Mouse (Mus musculus): ENCODE results near the gene Gm4836. TPM values are rescaled to one million over a fixed set of nuclear protein-coding genes. Genes with fewer than 3 reads are reported as not detected.
"Not testable (repeated sequence)": the region's sequence is repeated elsewhere in the genome, so short reads cannot be mapped to it uniquely, and the experiment has no call there.

Gene Gm4836
- not detected for total RNA-seq (2021)
- long read RNA-seq, experiment 1 = 0 reads
- long read RNA-seq, experiment 2 = 0 reads

DNA sequence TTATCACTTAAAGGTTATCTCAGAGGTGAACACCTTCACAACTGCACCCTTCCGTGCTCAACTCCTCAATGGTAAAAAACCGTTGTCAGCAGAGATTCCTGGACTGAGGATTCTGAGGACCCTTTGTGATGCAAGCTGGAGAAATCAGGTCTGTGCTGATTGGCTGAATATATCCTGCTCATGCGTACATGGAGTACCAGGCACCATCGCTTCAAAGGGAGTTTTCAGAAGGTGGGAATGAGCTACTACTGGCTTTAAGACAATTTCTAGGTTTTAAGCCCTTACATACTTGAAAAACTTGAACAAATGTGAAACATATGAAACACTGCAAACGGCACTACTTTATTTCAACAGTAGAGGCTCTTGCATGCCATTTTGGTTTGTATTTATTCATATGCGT lies at the start of gene Gm4836:
Gene Gm4836, minus strand, starts transcription at position 101 of the 400 bp plus-strand sequence.
- not testable (repeated sequence) for DNase-seq (ENCODE audit: low spot score in 2 of 2)

All from layer of hippocampus, postnatal 14 days (tissue).